Mouse (Mus musculus): ENCODE data around the gene Alb. TPM values are rescaled to one million over a fixed set of nuclear protein-coding genes. Genes with fewer than 3 reads are reported as not detected.

Gene Alb
- polyA plus RNA-seq, 1 experiment from 2014 or later, result 3.8 TPM

GRCm38 (mm10) chr5:90494308-90494707, 33.6 kb downstream of the Alb start:
- WGBS, result 88% methylated on average over 4 of the region's 4 CpGs

GRCm38 (mm10) chr5:90499509-90499908, 38.8 kb downstream of the Alb start:
- no peak for ATAC-seq (replicated peaks; ENCODE audit: insufficient number of reproducible peaks, insufficient read depth, low FRiP score, low read depth)
- Histone ChIP-seq H3K27me3 (no peaks in the 10 kb centered on the region), H3K36me3 (no peaks in the 10 kb centered on the region), H3K9ac (no peak overlapping the region), H3K4me2 (no peak overlapping the region), H3K27ac (no peak overlapping the region), H3K4me1 (replicated peaks) (0 out of 2 replicates have a peak, but pooled peaks cover 2% of the 10 kb centered on the region), H3K9me3 (replicated peaks) (no peaks in the 10 kb centered on the region), H3K4me3 (no peak overlapping the region)
- 74% methylated on average over 7 of the region's 7 CpGs for WGBS

More at GRCm38 (mm10) chr5:90494308-90494707, 33.6 kb downstream of the Alb start:
- Histone ChIP-seq H3K9me3 (replicated peaks) (no peaks in the 10 kb centered on the region), H3K4me3 (no peak overlapping the region), H3K4me2 (no peak overlapping the region), H3K4me1 (replicated peaks) (0 out of 2 replicates have a peak, but pooled peaks cover 2% of the 10 kb centered on the region), H3K36me3 (no peaks in the 10 kb centered on the region), H3K27ac (no peak overlapping the region), H3K27me3 (no peaks in the 10 kb centered on the region), H3K9ac (no peak overlapping the region)
- ATAC-seq (replicated peaks; ENCODE audit: insufficient number of reproducible peaks, insufficient read depth, low FRiP score, low read depth), result no peak

- no peak for ATAC-seq (replicated peaks; ENCODE audit: insufficient number of reproducible peaks, insufficient read depth, low FRiP score, low read depth)
- 0 out of 2 replicates have a peak, but pooled peaks cover 2% of the 10 kb centered on the region for H3K4me1 ChIP-seq (replicated peaks)
- H3K9me3 ChIP-seq (replicated peaks), result no peaks in the 10 kb centered on the region
- H3K4me3 ChIP-seq, result no peak overlapping the region
- no peaks in the 10 kb centered on the region for H3K36me3 ChIP-seq
- WGBS, result 5% methylated on average over 6 of the region's 6 CpGs
- H3K27ac ChIP-seq, result no peak overlapping the region
- H3K27me3 ChIP-seq, result no peaks in the 10 kb centered on the region
- no peak overlapping the region for H3K9ac ChIP-seq
- H3K4me2 ChIP-seq, result no peak overlapping the region
Measured at GRCm38 (mm10) chr5:90500714-90501113, 40.0 kb downstream of the Alb start.

GRCm38 (mm10) chr5:90501752-90502151, 41.1 kb downstream of the Alb start:
- ATAC-seq (replicated peaks; ENCODE audit: insufficient number of reproducible peaks, insufficient read depth, low FRiP score, low read depth), result no peak
- Histone ChIP-seq H3K9ac (no peak overlapping the region), H3K27ac (no peak overlapping the region), H3K9me3 (replicated peaks) (no peaks in the 10 kb centered on the region), H3K4me1 (replicated peaks) (0 out of 2 replicates have a peak, but pooled peaks cover 2% of the 10 kb centered on the region), H3K27me3 (no peaks in the 10 kb centered on the region), H3K4me2 (no peak overlapping the region), H3K4me3 (no peak overlapping the region), H3K36me3 (no peaks in the 10 kb centered on the region)
- 80% methylated on average over 5 of the region's 5 CpGs for WGBS

GRCm38 (mm10) chr5:90504742-90505141, 44.0 kb downstream of the Alb start:
- H3K27ac ChIP-seq, result no peak overlapping the region
- H3K9me3 ChIP-seq (replicated peaks), result no peaks in the 10 kb centered on the region
- WGBS, result 76% methylated on average over 11 of the region's 11 CpGs
- H3K4me1 ChIP-seq (replicated peaks), result no peaks in the 10 kb centered on the region
- H3K9ac ChIP-seq, result no peak overlapping the region
- no peaks in the 10 kb centered on the region for H3K27me3 ChIP-seq
- no peaks in the 10 kb centered on the region for H3K36me3 ChIP-seq
- no peak for ATAC-seq (replicated peaks; ENCODE audit: insufficient number of reproducible peaks, insufficient read depth, low FRiP score, low read depth)
- no peak overlapping the region for H3K4me2 ChIP-seq
- no peak overlapping the region for H3K4me3 ChIP-seq

- Histone ChIP-seq H3K27ac (no peak overlapping the region), H3K27me3 (no peaks in the 10 kb centered on the region), H3K9ac (no peak overlapping the region), H3K4me1 (replicated peaks) (no peaks in the 10 kb centered on the region), H3K36me3 (no peaks in the 10 kb centered on the region), H3K4me2 (no peak overlapping the region), H3K4me3 (no peak overlapping the region), H3K9me3 (replicated peaks) (no peaks in the 10 kb centered on the region)
- 61% methylated on average over 2 of the region's 2 CpGs for WGBS
- no peak for ATAC-seq (replicated peaks; ENCODE audit: insufficient number of reproducible peaks, insufficient read depth, low FRiP score, low read depth)
Measured at GRCm38 (mm10) chr5:90506507-90506906, 45.8 kb downstream of the Alb start.

- no peak overlapping the region for H3K9ac ChIP-seq
- no peaks in the 10 kb centered on the region for H3K4me1 ChIP-seq (replicated peaks)
- H3K36me3 ChIP-seq, result no peaks in the 10 kb centered on the region
- no peaks in the 10 kb centered on the region for H3K9me3 ChIP-seq (replicated peaks)
- H3K4me2 ChIP-seq, result no peak overlapping the region
- 58% methylated on average over 13 of the region's 13 CpGs for WGBS
- no peak overlapping the region for H3K27ac ChIP-seq
- no peak for ATAC-seq (replicated peaks; ENCODE audit: insufficient number of reproducible peaks, insufficient read depth, low FRiP score, low read depth)
- no peaks in the 10 kb centered on the region for H3K27me3 ChIP-seq
- H3K4me3 ChIP-seq, result no peak overlapping the region
Measured at GRCm38 (mm10) chr5:90507411-90507949, 46.8 kb downstream of the Alb start.

GRCm38 (mm10) chr5:90509828-90510592, 49.3 kb downstream of the Alb start:
- Histone ChIP-seq H3K36me3 (no peaks in the 10 kb centered on the region), H3K9me3 (replicated peaks) (no peaks in the 10 kb centered on the region), H3K9ac (no peak overlapping the region), H3K4me3 (no peak overlapping the region), H3K27me3 (no peaks in the 10 kb centered on the region), H3K4me1 (replicated peaks) (no peaks in the 10 kb centered on the region), H3K27ac (no peak overlapping the region), H3K4me2 (no peak overlapping the region)
- WGBS, result 84% methylated on average over 5 of the region's 5 CpGs
- ATAC-seq (replicated peaks; ENCODE audit: insufficient number of reproducible peaks, insufficient read depth, low FRiP score, low read depth), result no peak

GRCm38 (mm10) chr5:90512288-90512955, 51.7 kb downstream of the Alb start:
- H3K9me3 ChIP-seq (replicated peaks), result no peaks in the 10 kb centered on the region
- no peak overlapping the region for H3K4me2 ChIP-seq
- no peaks in the 10 kb centered on the region for H3K27me3 ChIP-seq
- no peak overlapping the region for H3K9ac ChIP-seq
- no peak overlapping the region for H3K27ac ChIP-seq
- H3K4me3 ChIP-seq, result no peak overlapping the region
- H3K36me3 ChIP-seq, result no peaks in the 10 kb centered on the region
- H3K4me1 ChIP-seq (replicated peaks), result no peaks in the 10 kb centered on the region
- ATAC-seq (replicated peaks; ENCODE audit: insufficient number of reproducible peaks, insufficient read depth, low FRiP score, low read depth), result no peak
- 74% methylated on average over 6 of the region's 6 CpGs for WGBS

- WGBS, result 83% methylated on average over 6 of the region's 6 CpGs
- no peaks in the 10 kb centered on the region for H3K36me3 ChIP-seq
- H3K9me3 ChIP-seq (replicated peaks), result no peaks in the 10 kb centered on the region
- no peak overlapping the region for H3K4me3 ChIP-seq
- ATAC-seq (replicated peaks; ENCODE audit: insufficient number of reproducible peaks, insufficient read depth, low FRiP score, low read depth), result no peak
- H3K4me2 ChIP-seq, result no peak overlapping the region
- H3K27me3 ChIP-seq, result no peaks in the 10 kb centered on the region
- no peaks in the 10 kb centered on the region for H3K4me1 ChIP-seq (replicated peaks)
- no peak overlapping the region for H3K9ac ChIP-seq
- H3K27ac ChIP-seq, result no peak overlapping the region
Measured at GRCm38 (mm10) chr5:90515561-90515960, 54.9 kb downstream of the Alb start.

GRCm38 (mm10) chr5:90518356-90519100, 57.8 kb downstream of the Alb start, which contains the start of gene Afm:
Afm (plus strand) TSS chr5:90518932.
- no peak for ATAC-seq (replicated peaks; ENCODE audit: insufficient number of reproducible peaks, insufficient read depth, low FRiP score, low read depth)
- no peak within 1 kb of the TSS for H3K4me3 ChIP-seq
- no peaks in the 10 kb centered on the region for H3K9me3 ChIP-seq (replicated peaks)
- WGBS, result 74% methylated on average over 6 of the region's 6 CpGs
- H3K27me3 ChIP-seq, result no peaks in the 10 kb centered on the region
- no peak within 1 kb of the TSS for H3K27ac ChIP-seq
- no peak within 1 kb of the TSS for H3K4me2 ChIP-seq
- no peaks in the 10 kb centered on the region for H3K4me1 ChIP-seq (replicated peaks)
- no peak within 1 kb of the TSS for H3K9ac ChIP-seq
- no peaks in the 10 kb centered on the region for H3K36me3 ChIP-seq

All from heart, embryonic 15.5 days (tissue).